Mouse (Mus musculus): Measurements from ENCODE around the gene Gm20388. TPM values are rescaled to one million over a fixed set of nuclear protein-coding genes. Genes with fewer than 3 reads are reported as not detected.

Gm20388 gene
- total RNA-seq, 2 experiments from 2014 or later, result 2.2 to 7.6 TPM

DNA sequence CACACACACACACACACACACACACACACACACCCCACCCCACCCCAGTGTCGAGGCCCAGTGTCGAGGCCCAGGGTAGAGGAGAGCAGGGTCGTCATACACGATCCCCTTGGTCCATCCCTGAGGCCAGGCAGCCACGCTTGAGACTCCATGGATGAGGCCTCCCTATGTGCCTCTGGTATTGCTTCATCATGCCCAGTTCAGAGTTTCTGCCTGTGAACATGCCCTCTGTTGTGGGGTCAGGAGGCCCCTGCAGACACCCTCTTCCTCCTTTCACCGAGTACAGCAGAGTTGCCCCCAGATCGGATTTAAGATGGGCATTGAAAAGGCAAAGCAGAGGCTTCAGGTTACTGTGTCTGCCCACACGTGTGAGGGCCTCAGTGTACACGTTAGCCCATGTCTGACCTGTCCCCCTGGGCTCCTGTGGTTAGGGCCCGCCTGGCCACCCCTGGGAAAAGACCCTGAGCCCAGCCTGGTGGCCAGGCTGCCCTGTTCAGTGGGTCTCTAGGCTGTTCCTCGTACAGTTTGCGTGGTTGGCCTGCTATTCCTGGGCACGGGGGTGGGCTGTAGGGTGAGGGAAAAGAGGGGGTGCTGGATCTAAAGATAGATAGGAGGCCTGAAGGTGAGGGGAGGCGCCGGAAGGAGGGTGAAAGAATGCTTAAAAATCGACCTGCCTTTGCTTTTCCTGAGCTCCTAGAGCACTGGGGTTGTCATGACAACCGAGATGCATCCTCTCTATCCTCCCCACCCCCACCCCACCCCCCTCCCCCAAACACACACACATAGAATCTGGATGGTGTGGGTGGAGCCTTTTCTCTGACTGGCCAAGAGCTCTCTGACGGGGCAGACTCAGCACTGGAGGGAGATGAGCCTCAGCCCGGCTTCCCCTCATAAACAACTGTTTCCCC lies 1860.5 kb downstream of the Gm20388 start:
- no peak for TF ChIP-seq CTCF (conservative IDR thresholded peaks at IDR 0.05)
- Histone ChIP-seq H3K27ac (peak overlapping the region; percentile 73), H3K4me3 (no peak overlapping the region)
- no peak for DNase-seq (ENCODE audit: low spot score in 2 of 2)

DNA sequence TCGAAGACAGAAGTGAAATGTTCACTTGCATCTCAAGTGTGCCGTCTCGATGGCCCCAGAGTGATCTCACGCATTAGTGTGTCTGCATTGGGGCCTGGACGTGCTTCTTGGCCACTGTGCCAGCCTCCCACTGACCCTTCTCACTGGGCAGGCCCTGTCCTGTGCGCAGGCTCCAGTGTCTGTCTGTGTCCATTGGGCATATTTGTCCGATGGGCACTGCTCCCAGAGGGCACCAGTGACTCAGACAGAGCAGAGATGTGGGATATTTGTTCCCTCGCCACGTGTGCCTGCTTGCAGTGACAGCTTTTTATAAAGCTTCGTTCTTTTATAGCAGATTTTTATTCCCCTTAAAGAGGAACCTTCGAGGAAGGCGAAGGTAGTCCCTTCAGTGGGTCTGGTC lies 1863.2 kb downstream of the Gm20388 start:
- H3K4me3 ChIP-seq, result no peak overlapping the region
- DNase-seq (ENCODE audit: low spot score in 2 of 2), result no peak
- H3K27ac ChIP-seq, result no peak overlapping the region
- TF ChIP-seq CTCF (conservative IDR thresholded peaks at IDR 0.05), result no peak

DNA sequence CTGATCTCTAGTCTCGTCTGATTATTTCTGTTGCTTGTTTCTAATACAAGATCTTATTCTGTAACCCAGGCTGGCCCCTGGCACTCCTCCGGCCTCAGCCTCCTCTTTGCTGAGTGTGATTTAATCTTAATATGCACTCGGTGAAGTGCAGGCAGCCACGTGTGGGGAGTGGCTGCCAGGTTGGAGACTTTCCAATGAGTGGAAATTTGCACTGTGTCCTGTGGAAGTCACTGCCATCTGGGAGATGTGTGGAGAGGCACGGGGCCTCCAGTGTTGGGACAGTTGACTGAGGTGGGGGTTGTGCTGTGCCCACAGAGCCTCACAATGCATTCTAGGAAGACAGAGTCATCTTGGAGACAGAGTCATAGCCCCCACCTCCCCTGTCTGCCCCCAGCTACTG lies 1871.9 kb downstream of the Gm20388 start:
- Histone ChIP-seq H3K4me3 (no peak overlapping the region), H3K27ac (no peak overlapping the region)
- DNase-seq (ENCODE audit: low spot score in 2 of 2), result no peak
- no peak for TF ChIP-seq CTCF (conservative IDR thresholded peaks at IDR 0.05)

DNA sequence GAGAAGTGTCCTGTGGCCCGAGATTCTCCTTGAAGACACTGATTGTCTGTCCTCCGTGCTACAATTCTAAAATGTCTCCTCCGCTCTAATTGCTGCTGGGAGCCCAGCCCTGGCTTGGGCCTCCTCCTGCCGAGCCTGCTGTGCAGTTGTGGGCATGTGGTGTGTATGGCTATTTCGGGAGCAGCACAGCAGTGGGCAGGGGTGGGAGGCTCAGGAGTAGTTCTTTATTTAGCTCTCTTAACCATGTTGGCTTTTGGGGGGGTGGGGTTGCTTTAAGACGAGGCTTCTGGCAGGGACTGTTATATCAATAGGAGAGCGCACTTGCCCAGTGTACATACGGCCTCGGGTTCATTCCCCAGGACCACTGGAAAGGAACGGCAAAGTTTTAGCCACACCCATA lies 1875.9 kb downstream of the Gm20388 start:
- no peak overlapping the region; the same call in 1 of the 2 replicates for H3K4me3 ChIP-seq
- TF ChIP-seq CTCF (conservative IDR thresholded peaks at IDR 0.05), result no peak
- DNase-seq (ENCODE audit: low spot score in 2 of 2), result peak in 1 of 2 experiments; percentile 50
- peak overlapping the region; percentile 64; the same call in 1 of the 2 replicates for H3K27ac ChIP-seq

DNA sequence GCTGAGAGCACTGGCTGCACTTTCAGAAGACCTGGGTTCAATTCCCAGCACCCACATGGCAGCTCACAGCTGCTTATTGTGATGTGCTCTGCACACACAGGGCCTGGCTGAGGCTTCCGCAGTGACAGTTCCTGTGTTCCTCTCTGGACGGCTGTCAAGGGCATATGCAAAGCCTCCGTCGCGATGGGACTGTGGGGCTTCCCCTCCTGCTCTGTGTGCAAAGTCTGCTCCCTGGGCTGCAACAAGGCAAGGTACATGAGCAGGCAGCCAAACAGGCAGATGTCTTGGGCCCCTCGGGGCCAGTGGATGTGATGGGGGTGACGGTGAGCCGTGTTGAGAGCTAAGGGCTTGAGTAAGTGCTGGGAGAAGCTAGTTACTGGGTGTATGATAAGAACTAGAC lies 1878.1 kb downstream of the Gm20388 start:
- TF ChIP-seq CTCF (conservative IDR thresholded peaks at IDR 0.05), result no peak
- H3K27ac ChIP-seq, result no peak overlapping the region
- no peak overlapping the region for H3K4me3 ChIP-seq
- no peak for DNase-seq (ENCODE audit: low spot score in 2 of 2)

DNA sequence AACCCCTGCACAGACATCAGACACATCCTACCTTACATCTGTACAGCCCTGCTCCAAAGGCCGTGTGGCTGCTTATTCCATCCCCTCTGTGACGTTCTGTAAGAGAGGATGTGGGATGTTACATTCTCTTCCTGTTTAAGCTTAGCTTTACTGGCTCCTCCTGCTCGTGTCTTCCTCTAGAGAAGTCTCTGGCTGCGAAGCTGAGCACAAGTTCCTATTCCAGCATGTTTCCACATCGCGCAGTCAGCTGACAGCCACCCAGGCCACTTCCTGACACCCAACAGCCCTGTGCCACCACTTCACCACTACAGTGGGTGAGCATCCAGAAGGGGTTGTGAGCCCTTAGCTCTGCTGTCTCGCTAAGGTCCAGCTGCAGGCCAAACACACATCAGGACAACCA lies 1881.5 kb downstream of the Gm20388 start:
- DNase-seq (ENCODE audit: low spot score in 2 of 2), result no peak
- Histone ChIP-seq H3K27ac (peak overlapping the region; percentile 28; the same call in 1 of the 2 replicates), H3K4me3 (no peak overlapping the region)
- no peak for TF ChIP-seq CTCF (conservative IDR thresholded peaks at IDR 0.05)

DNA sequence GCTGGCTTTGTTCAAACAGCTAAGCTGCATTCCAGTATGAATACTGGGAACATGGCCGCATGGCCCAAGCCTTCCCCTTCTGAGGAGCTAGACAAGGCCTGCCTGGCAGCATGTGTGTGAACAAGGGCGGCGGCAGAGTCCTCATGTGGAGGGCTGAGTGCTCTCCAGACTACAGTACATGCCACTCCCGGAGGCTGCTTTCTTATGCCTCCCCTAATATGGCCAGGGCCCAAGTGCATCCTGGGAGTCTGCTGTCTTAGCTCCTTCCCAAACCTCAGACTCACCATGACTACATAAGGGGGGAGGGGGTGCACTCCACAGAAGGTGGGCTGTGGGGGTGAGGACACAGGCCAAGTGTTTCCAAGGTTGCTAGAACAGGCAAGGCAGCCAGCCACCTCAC lies 1882.0 kb downstream of the Gm20388 start:
- TF ChIP-seq CTCF (conservative IDR thresholded peaks at IDR 0.05), result no peak
- H3K27ac ChIP-seq, result peak overlapping the region; percentile 28; the same call in 1 of the 2 replicates
- H3K4me3 ChIP-seq, result no peak overlapping the region
- DNase-seq (ENCODE audit: low spot score in 2 of 2), result no peak

DNA sequence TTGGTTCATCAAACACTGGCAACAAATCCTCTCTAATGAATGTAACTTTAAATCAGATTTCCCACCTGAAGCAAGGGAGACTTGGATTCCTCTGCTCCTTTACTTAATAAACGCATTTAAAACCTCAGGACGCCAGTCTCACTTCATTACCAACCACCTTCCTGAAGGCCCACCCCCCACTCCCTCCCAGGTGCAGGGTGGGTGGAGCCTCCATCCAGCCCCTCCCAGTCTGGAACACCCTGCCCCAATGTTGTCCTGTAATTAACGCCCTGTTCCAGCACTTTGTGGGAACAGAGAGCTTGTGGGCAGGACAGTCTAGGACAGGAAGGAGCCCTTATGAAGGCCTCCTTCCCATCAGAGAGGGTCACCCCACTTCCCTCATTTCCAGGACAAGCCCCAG lies 1883.5 kb downstream of the Gm20388 start:
- Histone ChIP-seq H3K4me3 (no peak overlapping the region), H3K27ac (peak overlapping the region; percentile 14; the same call in 1 of the 2 replicates)
- no peak for DNase-seq (ENCODE audit: low spot score in 2 of 2)
- no peak for TF ChIP-seq CTCF (conservative IDR thresholded peaks at IDR 0.05)

DNA sequence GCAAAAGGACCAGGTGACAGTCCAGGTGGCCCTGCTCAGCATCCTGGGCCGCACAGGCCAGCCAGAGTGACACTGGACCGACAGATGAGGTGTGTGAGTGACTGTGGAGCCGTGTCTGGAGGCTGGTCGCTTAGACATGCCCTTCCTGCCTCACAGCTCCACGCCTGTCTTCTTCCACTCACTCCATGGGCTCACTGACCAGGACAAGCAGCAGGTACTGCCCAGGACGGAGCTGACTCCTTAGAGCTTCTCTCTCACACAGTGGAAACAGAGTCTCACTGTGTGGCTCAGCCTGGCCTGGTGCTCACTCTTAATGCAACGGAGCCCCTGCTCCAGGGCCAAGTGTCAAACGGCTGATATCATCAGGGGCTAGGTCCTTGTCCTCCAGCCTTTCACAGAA lies 1884.8 kb downstream of the Gm20388 start:
- no peak overlapping the region for H3K27ac ChIP-seq
- TF ChIP-seq CTCF (conservative IDR thresholded peaks at IDR 0.05), result no peak
- H3K4me3 ChIP-seq, result no peak overlapping the region
- DNase-seq (ENCODE audit: low spot score in 2 of 2), result no peak

DNA sequence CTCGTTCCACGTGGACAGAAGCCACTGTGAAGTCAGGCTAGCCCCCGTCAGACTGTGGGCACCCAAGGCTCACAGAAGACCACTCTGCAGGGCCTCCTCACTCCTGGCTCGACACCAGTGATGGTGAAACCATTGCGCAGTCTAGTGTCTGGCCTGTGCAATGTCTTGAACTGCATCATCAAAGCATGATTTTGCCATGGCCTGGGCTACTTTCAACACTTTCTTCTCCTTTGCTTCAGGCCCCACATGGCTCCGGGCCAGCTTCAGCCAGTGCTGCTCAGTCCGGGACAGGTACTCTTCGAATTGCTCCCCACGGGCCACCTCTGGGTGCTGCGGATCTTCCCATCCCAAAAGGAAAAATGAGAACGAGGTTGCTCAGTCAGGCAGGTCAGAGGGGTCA lies 1885.8 kb downstream of the Gm20388 start:
- H3K4me3 ChIP-seq, result no peak overlapping the region
- no peak for TF ChIP-seq CTCF (conservative IDR thresholded peaks at IDR 0.05)
- no peak overlapping the region for H3K27ac ChIP-seq
- no peak for DNase-seq (ENCODE audit: low spot score in 2 of 2)

DNA sequence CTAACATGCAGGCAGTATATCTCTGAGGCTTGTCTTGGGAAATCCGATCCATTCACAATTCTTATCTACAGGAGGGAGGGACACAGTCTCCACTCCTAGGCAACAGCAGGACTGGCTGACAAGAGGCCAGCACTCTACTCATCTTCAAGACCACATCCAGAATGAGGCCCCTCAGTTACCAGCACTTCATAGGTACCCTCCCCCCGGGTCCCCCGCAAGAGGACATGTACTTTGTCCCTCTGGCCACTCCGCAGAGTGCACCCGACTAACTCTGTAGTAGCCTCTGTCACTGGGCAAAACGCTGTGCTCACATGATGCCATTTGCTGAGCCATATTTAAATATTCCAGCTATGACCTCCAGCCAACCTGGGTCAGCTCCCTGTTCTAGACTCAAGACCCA lies 1887.8 kb downstream of the Gm20388 start:
- no peak for DNase-seq (ENCODE audit: low spot score in 2 of 2)
- no peak for TF ChIP-seq CTCF (conservative IDR thresholded peaks at IDR 0.05)
- Histone ChIP-seq H3K27ac (no peak overlapping the region), H3K4me3 (no peak overlapping the region)

DNA sequence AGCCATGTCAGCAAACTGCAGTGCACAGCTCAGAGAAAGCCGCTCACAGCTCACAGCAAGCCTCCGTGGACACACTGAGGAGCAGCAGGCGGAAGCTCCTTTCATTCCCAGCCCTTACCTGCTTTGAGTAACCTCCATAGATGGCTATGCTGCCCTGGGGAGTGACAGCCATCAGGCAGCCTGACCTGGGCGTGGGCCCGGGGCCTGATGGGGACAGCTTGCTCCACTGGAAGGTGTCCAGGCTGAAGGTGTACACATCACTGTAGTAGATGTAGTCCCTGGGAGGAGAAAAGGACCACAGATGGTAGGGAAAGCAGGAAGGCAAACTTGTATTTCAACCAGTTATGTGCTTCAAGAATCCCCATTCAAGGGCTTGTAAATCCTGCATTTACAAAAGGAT lies 1894.2 kb downstream of the Gm20388 start:
- Histone ChIP-seq H3K27ac (no peak overlapping the region), H3K4me3 (no peak overlapping the region)
- no peak for TF ChIP-seq CTCF (conservative IDR thresholded peaks at IDR 0.05)

DNA sequence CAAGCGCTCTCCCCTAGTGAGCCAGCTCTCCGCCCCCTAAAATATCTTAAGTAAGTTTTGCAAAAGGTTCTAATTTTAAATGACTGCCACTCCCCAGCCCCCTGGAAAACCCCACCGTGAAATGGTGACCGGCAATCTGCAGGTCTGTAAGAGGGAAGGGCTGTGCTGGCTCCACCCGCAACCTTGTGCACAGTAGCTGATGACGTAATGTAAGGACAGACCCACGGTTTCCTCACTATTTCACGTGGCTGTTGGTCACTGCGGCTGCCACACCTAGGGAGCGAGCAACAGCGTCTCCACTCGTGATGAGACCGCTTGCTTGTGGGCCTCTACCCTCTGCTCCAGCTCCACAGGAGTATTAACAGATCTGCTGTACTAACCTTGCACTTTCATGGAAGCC lies 1895.5 kb downstream of the Gm20388 start:
- no peak overlapping the region for H3K27ac ChIP-seq
- DNase-seq (ENCODE audit: low spot score in 2 of 2), result no peak
- no peak overlapping the region for H3K4me3 ChIP-seq
- no peak for TF ChIP-seq CTCF (conservative IDR thresholded peaks at IDR 0.05)

More for the DNA sequence above, 1894.2 kb downstream of the Gm20388 start:
- no peak for DNase-seq (ENCODE audit: low spot score in 2 of 2)

DNA sequence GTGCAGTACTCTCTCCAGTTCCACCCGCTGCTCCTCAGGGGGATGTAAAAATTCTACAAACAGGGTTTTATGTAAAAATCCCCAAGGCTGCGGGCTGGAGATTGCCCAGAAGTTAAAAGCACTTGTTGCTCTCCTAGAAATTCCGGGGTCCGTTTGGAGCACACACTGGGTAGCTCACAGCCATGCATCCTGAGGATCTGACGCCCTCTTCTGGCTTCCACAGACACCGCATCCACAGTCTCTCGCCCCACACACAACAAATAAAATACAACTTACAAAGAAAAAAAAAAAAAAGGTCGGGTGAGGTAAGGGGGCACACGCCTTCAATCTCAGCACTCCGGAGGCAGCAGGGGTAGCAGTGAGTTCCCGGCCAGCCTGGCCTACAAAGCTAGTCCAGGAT lies 1897.4 kb downstream of the Gm20388 start:
- no peak for DNase-seq (ENCODE audit: low spot score in 2 of 2)
- peak; percentile 26 for TF ChIP-seq CTCF (conservative IDR thresholded peaks at IDR 0.05)
- H3K4me3 ChIP-seq, result no peak overlapping the region
- H3K27ac ChIP-seq, result no peak overlapping the region
